9 mouse cellular contexts compared by ENCODE assay signal in the genomic region with DNA sequence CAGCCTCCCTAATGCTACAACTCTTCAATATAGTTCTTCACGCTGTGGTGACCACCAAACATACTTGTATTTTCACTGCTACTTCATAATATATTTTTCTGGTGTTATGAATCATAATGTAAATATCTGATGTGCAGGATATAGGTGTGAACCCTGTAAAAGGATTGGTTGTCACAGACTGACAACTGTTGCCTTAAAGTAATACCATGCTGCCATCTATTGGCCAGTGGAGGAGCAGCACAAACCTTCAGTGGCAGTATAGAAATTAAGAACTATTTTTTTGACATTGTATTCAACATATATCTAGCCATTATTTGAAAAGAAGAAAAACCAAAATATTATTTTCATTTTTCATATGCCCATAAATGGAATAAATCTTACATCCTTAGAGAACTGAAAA. TPM values are rescaled to one million over a fixed set of nuclear protein-coding genes. Genes with fewer than 3 reads are reported as not detected.
DNase-seq lines count a peak whose midpoint lies in the region; ATAC-seq and TF ChIP-seq lines count a peak whose summit lies in the region.
"Had no signal": no experiment of that assay in that cellular context is flagged by ENCODE, and none has a peak within 500 bp of the region (broad histone marks: within the 10 kb centered on the region; RNA-seq: fewer than 3 reads in every experiment).

No protein-coding gene starts in this region.

- H3K27ac ChIP-seq in forebrain, postnatal 0 days (ENCODE audit: low read depth, low read length): no peak overlapping the region
- H3K27ac ChIP-seq in forebrain, embryonic 16.5 days (ENCODE audit: low read length): no peak overlapping the region
- no peak overlapping the region for H3K27ac ChIP-seq in cortical plate, adult 2 months (ENCODE audit: insufficient read depth, low read length)
- no peak overlapping the region for H3K27ac ChIP-seq in kidney, embryonic 14.5 days (ENCODE audit: low read depth, low read length)
- H3K27ac ChIP-seq in lung, postnatal 0 days (ENCODE audit: low read length): no peak overlapping the region
- H3K27ac ChIP-seq: stomach, embryonic 15.5 days had no signal

- peak; percentile 74 for TF ChIP-seq CTCF in forebrain, postnatal 0 days (IDR thresholded peaks at IDR 0.05; ENCODE audit: low read depth)
- TF ChIP-seq CTCF in cortical plate, adult 2 months (IDR thresholded peaks at IDR 0.05; ENCODE audit: extremely low read depth, insufficient read depth, low read length): peak; percentile 61; the same call in 1 of the 2 replicates
- TF ChIP-seq CTCF in lung, postnatal 0 days (IDR thresholded peaks at IDR 0.05): peak; percentile 81

- H3K4me1 ChIP-seq in forebrain, postnatal 0 days (ENCODE audit: insufficient read depth): no peaks in the 10 kb centered on the region
- no peaks in the 10 kb centered on the region for H3K4me1 ChIP-seq in forebrain, embryonic 16.5 days (replicated peaks; ENCODE audit: control insufficient read depth, insufficient read depth, low read length)
- H3K4me1 ChIP-seq in cortical plate, adult 2 months (ENCODE audit: control insufficient read depth, insufficient read depth, low read length): no peaks in the 10 kb centered on the region
- H3K4me1 ChIP-seq in kidney, embryonic 14.5 days (ENCODE audit: control insufficient read depth, insufficient read depth, low read length): no peaks in the 10 kb centered on the region
- no peaks in the 10 kb centered on the region for H3K4me1 ChIP-seq in lung, postnatal 0 days (ENCODE audit: insufficient read depth, low read depth, low read length)
- H3K4me1 ChIP-seq: stomach, embryonic 15.5 days had no signal

- WGBS in forebrain, postnatal 0 days: 95% methylated on average over 1 of the region's 1 CpGs
- 97% methylated on average over 1 of the region's 1 CpGs for WGBS in forebrain, embryonic 16.5 days
- WGBS in kidney, embryonic 14.5 days: 93% methylated on average over 1 of the region's 1 CpGs
- 78% methylated on average over 1 of the region's 1 CpGs for WGBS in lung, postnatal 0 days

- H3K36me3 ChIP-seq in forebrain, postnatal 0 days (ENCODE audit: insufficient read depth): peaks cover 24% of the 10 kb centered on the region
- H3K36me3 ChIP-seq in forebrain, embryonic 16.5 days (ENCODE audit: control insufficient read depth, insufficient read depth): peaks cover 8% of the 10 kb centered on the region; the same call in 1 of the 2 replicates
- peaks cover 55% of the 10 kb centered on the region for H3K36me3 ChIP-seq in kidney, embryonic 14.5 days (ENCODE audit: control insufficient read depth, insufficient read depth, low read length)
- H3K36me3 ChIP-seq in lung, postnatal 0 days (ENCODE audit: insufficient read depth, low read length): peaks cover 8% of the 10 kb centered on the region; the same call in 1 of the 2 replicates

- no peak overlapping the region for H3K9ac ChIP-seq in forebrain, postnatal 0 days
- H3K9ac ChIP-seq in forebrain, embryonic 16.5 days (replicated peaks; ENCODE audit: low read depth, low read length): no peak overlapping the region
- H3K9ac ChIP-seq in kidney, embryonic 14.5 days (ENCODE audit: low read depth, low read length): no peak overlapping the region
- no peak overlapping the region for H3K9ac ChIP-seq in lung, postnatal 0 days (replicated peaks; ENCODE audit: low read depth)
- H3K9ac ChIP-seq: stomach, embryonic 15.5 days had no signal

- peak; percentile 67; the same call in 1 of the 2 replicates for ATAC-seq in forebrain, postnatal 0 days
- no peak for ATAC-seq in forebrain, embryonic 16.5 days
- ATAC-seq in kidney, embryonic 14.5 days (ENCODE audit: low FRiP score, low TSS enrichment): peak; percentile 52; the same call in 1 of the 2 replicates
- peak; percentile 54; the same call in 1 of the 2 replicates for ATAC-seq in lung, postnatal 0 days

- no peak for TF ChIP-seq EP300 in lung, postnatal 0 days (IDR thresholded peaks at IDR 0.05)

- H3K27me3 ChIP-seq in forebrain, postnatal 0 days (ENCODE audit: insufficient read depth, low read length): no peaks in the 10 kb centered on the region
- no peaks in the 10 kb centered on the region for H3K27me3 ChIP-seq in forebrain, embryonic 16.5 days (replicated peaks; ENCODE audit: control insufficient read depth, insufficient read depth, low read length)
- H3K27me3 ChIP-seq in kidney, embryonic 14.5 days (ENCODE audit: control insufficient read depth, insufficient read depth, low read length): no peaks in the 10 kb centered on the region
- no peaks in the 10 kb centered on the region for H3K27me3 ChIP-seq in lung, postnatal 0 days (replicated peaks; ENCODE audit: insufficient read depth, low read length)
- H3K27me3 ChIP-seq: stomach, embryonic 15.5 days had no signal

- TF ChIP-seq POLR2A in cortical plate, adult 2 months (IDR thresholded peaks at IDR 0.05; ENCODE audit: extremely low read depth, insufficient read depth, low read length): no peak

- H3K9me3 ChIP-seq in forebrain, postnatal 0 days (ENCODE audit: low read length): no peaks in the 10 kb centered on the region
- no peaks in the 10 kb centered on the region for H3K9me3 ChIP-seq in forebrain, embryonic 16.5 days (ENCODE audit: control insufficient read depth, low read length)
- no peaks in the 10 kb centered on the region for H3K9me3 ChIP-seq in kidney, embryonic 14.5 days (ENCODE audit: control insufficient read depth, low read length)
- no peaks in the 10 kb centered on the region for H3K9me3 ChIP-seq in lung, postnatal 0 days (ENCODE audit: low read length)
- H3K9me3 ChIP-seq: stomach, embryonic 15.5 days had no signal

- no peak overlapping the region for H3K4me3 ChIP-seq in forebrain, postnatal 0 days (ENCODE audit: low read depth, low read length)
- no peak overlapping the region for H3K4me3 ChIP-seq in forebrain, embryonic 16.5 days (replicated peaks; ENCODE audit: low read length)
- H3K4me3 ChIP-seq in cortical plate, adult 2 months (ENCODE audit: insufficient read depth, low read length): no peak overlapping the region
- no peak overlapping the region for H3K4me3 ChIP-seq in kidney, embryonic 14.5 days (ENCODE audit: low read length)
- no peak overlapping the region for H3K4me3 ChIP-seq in lung, postnatal 0 days (ENCODE audit: low read depth, low read length)
- H3K4me3 ChIP-seq: stomach, embryonic 15.5 days had no signal

- H3K4me2 ChIP-seq in forebrain, postnatal 0 days (ENCODE audit: low read depth): no peak overlapping the region
- H3K4me2 ChIP-seq in forebrain, embryonic 16.5 days (ENCODE audit: low read length): no peak overlapping the region
- H3K4me2 ChIP-seq in kidney, embryonic 14.5 days (replicated peaks; ENCODE audit: low read depth, low read length): no peak overlapping the region
- H3K4me2 ChIP-seq in lung, postnatal 0 days (replicated peaks; ENCODE audit: low read depth, low read length): no peak overlapping the region
- H3K4me2 ChIP-seq: stomach, embryonic 15.5 days had no signal

- peak; percentile 62 for DNase-seq in forebrain, postnatal 0 days
- DNase-seq in urinary bladder, postnatal 36 days (ENCODE audit: low spot score in 2 of 2): peak; percentile 4 to 34
- no peak for DNase-seq in urinary bladder, postnatal 4 days (ENCODE audit: low spot score in 2 of 2)
- peak; percentile 76 for DNase-seq in lung, postnatal 0 days (ENCODE audit: low spot score)
- DNase-seq in spleen, postnatal 4 days (ENCODE audit: low spot score in 2 of 2): peak; percentile 47 to 63

RNA-seq across cellular contexts. Expression of gene Ino80, which starts 40.5 kb away (rescaled TPM):
- 11.2 and 16.3 TPM in 2 replicates for total RNA-seq in forebrain, postnatal 0 days (2014; rRNA removed)
- 1.4 and 2.2 TPM in 2 replicates for polyA plus RNA-seq in forebrain, postnatal 0 days (2015; fragmentation: Nextera tagmentation; extraction: Ambion mirVana)
- polyA plus RNA-seq in forebrain, embryonic 16.5 days (2015; fragmentation: Nextera tagmentation; extraction: Ambion mirVana): 4.0 and 4.1 TPM in 2 replicates
- 14.6 and 14.8 TPM in 2 replicates for polyA plus RNA-seq in cortical plate, adult 2 months (2012; rRNA removed)
- 6.2 and 8.4 TPM in 2 replicates for polyA plus RNA-seq in kidney, embryonic 14.5 days (2014; fragmentation: Nextera tagmentation; extraction: Ambion mirVana)
- 3.2 and 3.4 TPM in 2 replicates for polyA plus RNA-seq in lung, postnatal 0 days (2015; fragmentation: Nextera tagmentation; extraction: Ambion mirVana)

Comparison
In these comparisons a context has a peak if more than half of its experiments do, and no peak if none do; other contexts are left out.
1. DNase-seq: peak in forebrain, postnatal 0 days (single experiment), urinary bladder, postnatal 36 days (2 of 2), lung, postnatal 0 days (single experiment) and spleen, postnatal 4 days (2 of 2); none in urinary bladder, postnatal 4 days (0 of 2).
2. Peak in every context shown above with its lines, with median percentiles within 50 percentile points of each other: CTCF ChIP-seq.